Mouse (Mus musculus) lung, postnatal 0 days (tissue): ENCODE data around the gene Mpped2. TPM values are rescaled to one million over a fixed set of nuclear protein-coding genes. Genes with fewer than 3 reads are reported as not detected.
A peak's percentile ranks its signal among the peaks of the same experiment; 100 is the strongest.

Experiments
- ATAC-seq: fragments of 200-750 bp; cut with Nextera tagmentation; 2 replicates; pipeline ENCODE4 v1.8.0; 2017; ENCODE audit warnings: moderate library complexity
- DNase-seq: peaks from one replicate; pipeline ENCODE4 v3.0.0-alpha.2; 2016; ENCODE audit warnings: low spot score
- H3K27ac ChIP-seq: fragments of 300-500 bp; sonication (generic); 2 replicates; pipeline ENCODE4 v1.5.1; 2014; ENCODE audit warnings: antibody characterized with exemption, mild to moderate bottlenecking, low read length, mixed read lengths
- H3K27me3 ChIP-seq: fragments of 300-500 bp; sonication (generic); replicated peaks from 2 replicates; pipeline ENCODE4 v1.6.1; 2014; ENCODE audit warnings: low read length, mixed read lengths; ENCODE audit not compliant: insufficient read depth
- H3K36me3 ChIP-seq: fragments of 300-500 bp; sonication (generic); 2 replicates; pipeline ENCODE4 v1.6.1; 2014; ENCODE audit warnings: low read length, mixed read lengths; ENCODE audit not compliant: insufficient read depth
- H3K4me1 ChIP-seq: fragments of 300-500 bp; sonication (generic); 2 replicates; pipeline ENCODE4 v1.6.1; 2014; ENCODE audit warnings: antibody characterized with exemption, low read depth, low read length, mixed read lengths; ENCODE audit not compliant: insufficient read depth
- H3K4me2 ChIP-seq: fragments of 300-500 bp; sonication (generic); replicated peaks from 2 replicates; pipeline ENCODE4 v1.6.1; 2014; ENCODE audit warnings: low read depth, mild to moderate bottlenecking, low read length, moderate library complexity, mixed read lengths
- H3K4me3 ChIP-seq: fragments of 300-500 bp; sonication (generic); 2 replicates; pipeline ENCODE4 v1.5.1; 2014; ENCODE audit warnings: low read depth, low read length
- H3K9ac ChIP-seq: fragments of 300-500 bp; sonication (generic); replicated peaks from 2 replicates; pipeline ENCODE4 v1.6.1; 2014; ENCODE audit warnings: low read depth, mild to moderate bottlenecking
- H3K9me3 ChIP-seq: fragments of 300-500 bp; sonication (generic); 2 replicates; pipeline ENCODE4 v1.6.1; 2016; ENCODE audit warnings: low read length, mixed read lengths
- CTCF ChIP-seq: IDR thresholded peaks from 2 replicates; pipeline ENCODE4 v1.5.1; 2016; ENCODE audit warnings: antibody characterized with exemption, mild to moderate bottlenecking
- EP300 ChIP-seq: IDR thresholded peaks from 2 replicates; pipeline ENCODE4 v1.6.1; 2016; ENCODE audit warnings: antibody characterized with exemption, mild to moderate bottlenecking, control low read depth
- WGBS: fragments of 180-500 bp; shearing (Covaris S2); extraction: QIAGEN DNeasy Blood & Tissue Kit; methylation state at CpG from one replicate; pipeline ENCODE4 v1.1.7; 2014; 5-methylcytosine and 5-hydroxymethylcytosine counted together
- polyA plus RNA-seq: library from polyadenylated mRNA; unstranded; fragments of >200 nt; fragmentation: Nextera tagmentation; extraction: Ambion mirVana; gene quantifications from 2 replicates; pipeline ENCODE4 v1.2.1, GENCODE M21; 2015

Gene Mpped2
- polyA plus RNA-seq, 1 experiment from 2014 or later: 9.7 TPM

DNA sequence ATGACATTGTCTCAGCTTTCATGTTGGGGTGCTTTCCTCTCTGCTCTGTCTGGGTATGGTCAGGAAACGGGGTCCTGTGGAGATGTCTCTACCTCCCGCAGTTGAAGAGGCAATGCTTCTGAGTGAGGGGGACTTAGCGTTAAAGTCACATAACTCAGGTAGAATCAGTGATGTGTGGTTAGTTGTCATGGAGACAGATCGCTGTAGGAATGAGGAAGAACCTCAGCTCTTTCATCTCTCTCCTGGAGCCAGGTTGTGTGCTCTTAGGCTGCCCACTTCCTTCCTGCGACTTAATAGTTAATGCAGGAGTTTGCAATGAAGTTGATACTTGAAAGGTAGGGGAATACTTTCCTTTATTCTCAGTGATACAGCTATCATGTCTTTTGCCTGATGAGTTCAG, 173.2 kb downstream of the Mpped2 start:
- Histone ChIP-seq H3K4me1 (peaks cover 13% of the 10 kb centered on the region; the same call in 1 of the 2 replicates), H3K4me3 (no peak overlapping the region), H3K4me2 (no peak overlapping the region), H3K9me3 (no peaks in the 10 kb centered on the region), H3K36me3 (no peaks in the 10 kb centered on the region), H3K27me3 (no peaks in the 10 kb centered on the region), H3K27ac (no peak overlapping the region), H3K9ac (no peak overlapping the region)
- 43% methylated on average over 5 of the region's 5 CpGs for WGBS
- TF ChIP-seq CTCF: no peak
- no peak for TF ChIP-seq EP300
- no peak for DNase-seq
- ATAC-seq: no peak

DNA sequence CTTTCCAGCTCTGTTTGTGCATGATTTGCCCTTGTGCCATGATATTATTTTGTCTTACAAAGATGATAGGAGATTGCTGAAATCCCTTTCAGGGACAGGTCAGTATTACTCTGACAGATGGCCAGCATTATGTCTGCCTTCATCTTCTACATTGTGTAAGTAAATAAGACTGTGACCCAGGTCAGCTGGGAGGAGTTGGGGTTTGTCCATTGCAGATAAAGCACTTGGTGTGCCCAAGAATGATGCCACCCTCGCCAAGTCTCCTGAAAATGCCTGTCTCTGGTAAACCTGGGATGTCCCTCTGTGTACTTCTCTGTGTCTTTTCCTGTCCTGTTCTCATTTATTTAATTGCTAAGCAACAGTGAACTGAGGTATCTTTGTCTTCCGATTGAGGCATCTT, 177.8 kb downstream of the Mpped2 start:
- no peak for DNase-seq
- H3K4me2 ChIP-seq: no peak overlapping the region
- no peak overlapping the region for H3K27ac ChIP-seq
- WGBS: 84% methylated on average over 2 of the region's 2 CpGs
- no peak overlapping the region for H3K9ac ChIP-seq
- TF ChIP-seq CTCF: no peak
- no peak for TF ChIP-seq EP300
- H3K4me3 ChIP-seq: no peak overlapping the region
- H3K27me3 ChIP-seq: no peaks in the 10 kb centered on the region
- no peaks in the 10 kb centered on the region for H3K36me3 ChIP-seq
- no peak for ATAC-seq
- no peaks in the 10 kb centered on the region for H3K4me1 ChIP-seq
- no peaks in the 10 kb centered on the region for H3K9me3 ChIP-seq

DNA sequence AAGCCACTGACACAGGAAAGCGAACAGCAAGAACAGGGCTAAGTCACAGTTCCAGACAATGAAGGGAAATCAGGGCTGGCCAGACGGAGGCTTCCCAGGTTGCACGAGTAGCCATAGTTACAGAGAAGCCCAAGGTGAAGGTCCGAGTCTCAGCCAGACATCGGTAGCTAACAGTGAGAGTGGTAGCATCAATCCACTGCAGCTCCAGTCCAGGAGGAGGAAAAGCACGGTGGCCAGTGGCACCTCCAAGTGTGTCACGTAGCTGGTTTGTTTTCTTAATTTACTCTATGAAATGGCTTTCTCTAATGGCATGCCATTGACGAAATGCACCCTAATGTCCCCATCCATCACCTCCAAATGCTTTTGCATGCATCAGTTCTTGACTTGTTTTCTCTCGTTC, 180.1 kb downstream of the Mpped2 start:
- no peak overlapping the region for H3K9ac ChIP-seq
- no peaks in the 10 kb centered on the region for H3K9me3 ChIP-seq
- no peaks in the 10 kb centered on the region for H3K4me1 ChIP-seq
- 65% methylated on average over 9 of the region's 9 CpGs for WGBS
- no peak for TF ChIP-seq CTCF
- no peak overlapping the region for H3K4me2 ChIP-seq
- ATAC-seq (no peak), DNase-seq (no peak)
- no peaks in the 10 kb centered on the region for H3K36me3 ChIP-seq
- H3K4me3 ChIP-seq: no peak overlapping the region
- no peaks in the 10 kb centered on the region for H3K27me3 ChIP-seq
- H3K27ac ChIP-seq: no peak overlapping the region

DNA sequence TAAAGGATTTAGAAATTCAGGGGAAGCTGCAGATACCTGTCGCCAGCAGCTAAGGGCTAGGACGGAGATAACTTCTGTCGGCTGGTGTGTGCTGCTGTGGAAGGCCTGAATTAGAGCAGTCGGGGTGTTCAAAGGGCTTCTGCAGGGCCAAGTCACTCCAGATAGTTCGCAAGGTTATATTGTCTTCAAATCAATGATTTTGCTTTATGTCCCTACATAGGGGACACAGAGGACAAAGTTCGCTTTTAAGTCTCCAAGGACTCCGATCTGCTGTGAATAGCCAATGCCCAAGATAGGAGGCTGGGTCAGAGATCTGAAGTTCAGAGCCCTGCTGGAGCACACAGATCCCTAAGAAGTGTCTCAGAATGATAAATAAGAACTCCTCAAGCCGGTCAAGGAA, 190.3 kb downstream of the Mpped2 start:
- Histone ChIP-seq H3K4me3 (no peak overlapping the region), H3K4me2 (no peak overlapping the region), H3K9ac (no peak overlapping the region), H3K27me3 (no peaks in the 10 kb centered on the region), H3K27ac (no peak overlapping the region), H3K36me3 (no peaks in the 10 kb centered on the region), H3K4me1 (no peaks in the 10 kb centered on the region), H3K9me3 (no peaks in the 10 kb centered on the region)
- ATAC-seq (no peak), DNase-seq (no peak)
- 69% methylated on average over 8 of the region's 8 CpGs for WGBS
- TF ChIP-seq EP300: no peak
- no peak for TF ChIP-seq CTCF

DNA sequence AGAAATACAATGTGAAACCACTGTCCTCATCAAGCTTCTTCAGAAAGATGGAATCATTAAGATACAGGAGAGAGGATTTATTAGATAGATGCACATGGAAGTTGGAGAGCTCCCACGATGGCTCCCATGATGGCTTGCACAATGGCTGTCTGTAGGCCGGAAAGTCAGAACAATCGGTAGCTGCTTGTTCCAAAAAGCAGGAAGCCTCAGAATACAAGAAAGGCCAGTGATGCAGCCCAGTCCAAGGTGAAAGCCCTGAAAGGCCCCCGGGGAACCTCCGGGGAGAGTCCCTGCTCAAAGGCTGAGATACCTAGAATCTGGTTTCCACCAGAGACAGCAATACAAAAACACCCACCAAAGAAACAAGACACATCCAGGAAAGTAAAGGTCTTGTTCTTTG, 195.1 kb downstream of the Mpped2 start:
- Histone ChIP-seq H3K9ac (no peak overlapping the region), H3K27me3 (no peaks in the 10 kb centered on the region), H3K4me1 (no peaks in the 10 kb centered on the region), H3K9me3 (no peaks in the 10 kb centered on the region), H3K27ac (no peak overlapping the region), H3K4me2 (no peak overlapping the region), H3K4me3 (no peak overlapping the region), H3K36me3 (no peaks in the 10 kb centered on the region)
- TF ChIP-seq CTCF (no peak), EP300 (no peak)
- ATAC-seq: no peak
- WGBS: 84% methylated on average over 5 of the region's 5 CpGs
- DNase-seq: no peak

DNA sequence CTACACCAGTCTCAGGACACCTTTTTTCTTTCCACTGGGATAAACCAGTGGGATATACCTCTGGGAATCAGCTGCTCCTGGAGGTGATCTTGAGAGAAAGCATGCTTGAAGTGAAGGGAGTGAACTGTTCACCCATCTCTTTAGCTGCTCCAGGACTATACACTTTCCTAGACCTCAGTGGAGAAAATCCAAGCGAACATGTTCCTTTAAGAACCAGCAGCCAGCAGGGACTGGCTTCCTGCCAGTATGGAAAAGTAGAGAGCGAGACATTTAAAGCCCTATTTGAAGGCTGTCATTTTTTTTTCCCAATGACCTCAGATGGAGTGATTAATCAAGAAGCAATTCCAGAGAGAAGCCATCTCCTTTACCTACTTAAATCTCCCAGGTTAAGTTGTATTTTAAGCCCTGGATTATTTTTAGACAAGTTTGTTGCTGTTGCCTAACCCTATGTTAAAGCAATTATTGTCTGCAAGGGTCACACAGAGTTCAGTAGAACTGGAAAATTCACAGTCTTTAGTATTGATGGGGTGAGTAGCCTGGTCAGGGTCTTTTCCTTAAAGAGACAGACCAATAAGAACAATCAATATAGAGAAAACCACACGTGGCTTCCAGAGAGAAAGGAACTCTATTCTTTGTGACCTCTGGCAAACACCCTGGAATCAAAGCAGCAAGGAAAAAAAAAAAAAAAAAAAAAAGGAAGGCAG, 196.4 kb downstream of the Mpped2 start:
- TF ChIP-seq CTCF: no peak
- no peak for TF ChIP-seq EP300
- no peaks in the 10 kb centered on the region for H3K4me1 ChIP-seq
- H3K9me3 ChIP-seq: no peaks in the 10 kb centered on the region
- no peak overlapping the region for H3K27ac ChIP-seq
- no peaks in the 10 kb centered on the region for H3K36me3 ChIP-seq
- H3K9ac ChIP-seq: no peak overlapping the region
- H3K4me3 ChIP-seq: no peak overlapping the region
- no peaks in the 10 kb centered on the region for H3K27me3 ChIP-seq
- H3K4me2 ChIP-seq: no peak overlapping the region
- DNase-seq (peak; percentile 62), ATAC-seq (peak; percentile 35; the same call in 1 of the 2 replicates)
- WGBS: 8% methylated on average over 3 of the region's 3 CpGs

DNA sequence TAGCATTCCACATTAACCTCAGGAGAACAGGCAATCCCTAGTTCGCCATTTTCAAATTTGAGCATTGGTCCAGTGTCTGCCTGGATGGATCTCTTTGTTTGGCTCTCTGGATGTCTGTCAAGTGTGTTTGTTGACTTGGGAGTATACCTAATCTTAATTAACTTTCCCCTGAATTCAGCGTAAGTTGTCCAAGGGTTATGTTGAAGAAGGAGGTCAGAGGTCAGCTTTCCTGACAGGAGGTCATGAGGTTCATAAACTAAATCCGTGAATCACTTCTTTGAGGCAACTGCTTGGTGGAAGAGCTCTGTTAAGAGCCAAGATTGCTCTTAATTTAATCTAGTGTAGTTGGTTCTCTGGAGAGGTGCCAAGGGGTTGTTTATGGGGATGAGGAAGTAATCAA, 200.3 kb downstream of the Mpped2 start:
- 47% methylated on average over 3 of the region's 3 CpGs for WGBS

More for the DNA sequence above, 200.3 kb downstream of the Mpped2 start:
- TF ChIP-seq EP300: no peak
- no peak for TF ChIP-seq CTCF
- Histone ChIP-seq H3K4me1 (no peaks in the 10 kb centered on the region), H3K36me3 (no peaks in the 10 kb centered on the region), H3K4me3 (no peak overlapping the region), H3K9me3 (no peaks in the 10 kb centered on the region), H3K4me2 (no peak overlapping the region), H3K9ac (no peak overlapping the region), H3K27me3 (no peaks in the 10 kb centered on the region), H3K27ac (no peak overlapping the region)
- DNase-seq (no peak), ATAC-seq (no peak)
